Mouse (Mus musculus): ENCODE results near the gene Dhx9. TPM values are rescaled to one million over a fixed set of nuclear protein-coding genes. Genes with fewer than 3 reads are reported as not detected.
"Not testable (repeated sequence)": the region's sequence is repeated elsewhere in the genome, so short reads cannot be mapped to it uniquely, and the experiment has no call there.

The Dhx9 gene
- polyA plus RNA-seq, 3 experiments from 2014 or later: 24.1 to 31.8 (median 26.8) TPM

- not testable (repeated sequence) for ATAC-seq
These were observed 71.1 kb downstream of the Dhx9 start for GRCm38 (mm10) chr1:153416271-153416832.

GRCm38 (mm10) chr1:153415742-153416141 is 71.7 kb downstream of the Dhx9 start:
- ATAC-seq: not testable (repeated sequence)

- no peak for ATAC-seq
These were observed 72.5 kb downstream of the Dhx9 start for GRCm38 (mm10) chr1:153414962-153415361.

GRCm38 (mm10) chr1:153414114-153414723 is 73.2 kb downstream of the Dhx9 start:
- peak; percentile 65 for ATAC-seq

- peak; percentile 36 for ATAC-seq
These were observed 74.0 kb downstream of the Dhx9 start for GRCm38 (mm10) chr1:153413397-153414020.

DNA sequence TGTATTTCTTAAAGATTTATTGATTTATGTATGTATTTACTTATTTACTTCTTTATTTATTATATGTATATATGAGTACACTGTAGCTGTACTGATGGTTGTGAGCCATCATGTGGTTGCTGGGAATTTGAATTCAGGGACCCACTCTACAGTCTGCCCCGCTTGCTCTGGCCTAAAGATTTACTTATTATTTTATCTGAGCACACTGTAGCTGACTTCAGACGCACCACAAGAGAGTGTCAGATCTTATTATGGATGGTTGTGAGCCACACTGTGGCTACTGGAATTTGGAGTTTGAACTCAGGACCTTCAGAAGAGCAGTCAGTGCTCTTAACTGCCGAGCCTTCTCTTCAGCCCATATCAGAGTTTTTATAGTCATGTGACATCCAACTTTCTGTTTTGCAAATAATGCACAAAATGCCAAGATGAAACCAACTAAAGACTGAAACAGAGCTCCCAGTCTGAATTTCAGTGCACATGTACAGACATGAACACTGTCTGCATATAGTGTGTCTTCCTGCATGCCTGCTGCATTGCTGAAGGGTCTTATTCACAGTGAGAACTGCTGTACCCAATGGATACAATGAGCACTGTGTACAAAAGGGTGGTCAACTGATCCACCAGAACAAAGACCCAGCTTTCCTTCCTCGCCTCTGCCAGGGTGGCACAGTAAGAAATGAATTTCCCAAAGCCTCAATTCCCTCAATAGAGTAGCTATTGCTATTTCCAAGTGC is 74.6 kb downstream of the Dhx9 start:
- not testable (repeated sequence) for ATAC-seq

DNA sequence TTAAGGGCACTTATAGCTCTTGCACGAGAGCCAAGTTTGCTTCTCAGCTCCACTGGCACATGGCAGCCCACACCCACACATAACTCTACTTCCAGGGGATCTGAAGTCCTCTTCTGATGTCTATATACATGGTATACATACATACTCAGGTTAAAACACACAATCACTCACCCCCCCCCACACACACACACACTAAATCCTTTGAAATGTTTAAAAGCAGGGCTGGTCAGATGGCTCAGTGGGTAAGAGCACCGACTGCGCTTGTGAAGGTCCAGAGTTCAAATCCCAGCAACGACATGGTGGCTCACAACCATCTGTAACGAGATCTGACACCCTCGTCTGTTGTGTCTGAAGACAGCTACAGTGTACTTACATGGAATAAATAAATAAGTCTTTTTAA is 75.7 kb downstream of the Dhx9 start:
- ATAC-seq: no peak

- not testable (repeated sequence) for ATAC-seq
These were observed 76.5 kb downstream of the Dhx9 start for GRCm38 (mm10) chr1:153410915-153411314.

GRCm38 (mm10) chr1:153408296-153408695 is 79.2 kb downstream of the Dhx9 start:
- not testable (repeated sequence) for ATAC-seq

- not testable (repeated sequence) for ATAC-seq
These were observed 79.8 kb downstream of the Dhx9 start for GRCm38 (mm10) chr1:153407641-153408040.

Other genes with a start within 250 kb of the Dhx9 start
- 10 to 100 TPM in 1 of 3 experiments, 1 to 10 TPM in 2; 6.2 to 11.7 (median 8.9) TPM for gene Lamc1, start 154.9 kb downstream of the Dhx9 start, polyA plus RNA-seq (2017; shearing (Covaris generic))
- under 1 TPM; 0.28 to 0.54 (median 0.52) TPM for gene Shcbp1l, start 62.5 kb downstream of the Dhx9 start, polyA plus RNA-seq (2017; shearing (Covaris generic))
- gene Npl, start 62.4 kb upstream of the Dhx9 start, polyA plus RNA-seq (2017; shearing (Covaris generic)): under 1 TPM in 1 of 3 experiments, not detected in 2; 0.44 TPM
- under 1 TPM; 0.35 to 0.68 (median 0.36) TPM for gene Rgs8, start 165.4 kb upstream of the Dhx9 start, polyA plus RNA-seq (2017; shearing (Covaris generic))